Mouse (Mus musculus) thymus, postnatal 25 days (tissue): ENCODE measurements around the gene Prkar2b.

ENCODE experiments used
- DNase-seq: peaks from one replicate; pipeline ENCODE4 v3.0.0; 2022

The Prkar2b gene

DNA sequence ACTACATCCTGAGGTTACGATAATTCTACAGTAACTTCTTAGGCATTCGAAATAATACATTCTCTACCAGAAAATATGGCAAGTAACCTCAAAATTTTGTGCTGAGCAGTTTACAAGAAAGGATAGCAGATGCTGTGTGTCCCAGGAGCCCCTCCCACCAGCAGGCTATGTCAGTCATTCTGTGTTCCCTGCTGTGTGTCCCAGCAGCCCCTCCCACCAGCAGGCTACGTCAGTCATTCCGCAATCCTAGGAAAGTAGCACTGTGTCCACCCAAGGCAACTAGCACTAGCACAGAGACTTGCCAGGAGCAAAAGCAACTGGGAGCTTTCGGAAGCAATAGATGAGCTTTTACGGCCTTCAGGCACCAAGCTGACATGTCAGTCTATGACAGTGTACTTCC, 97.0 kb downstream of the Prkar2b start:
- no peak for DNase-seq

DNA sequence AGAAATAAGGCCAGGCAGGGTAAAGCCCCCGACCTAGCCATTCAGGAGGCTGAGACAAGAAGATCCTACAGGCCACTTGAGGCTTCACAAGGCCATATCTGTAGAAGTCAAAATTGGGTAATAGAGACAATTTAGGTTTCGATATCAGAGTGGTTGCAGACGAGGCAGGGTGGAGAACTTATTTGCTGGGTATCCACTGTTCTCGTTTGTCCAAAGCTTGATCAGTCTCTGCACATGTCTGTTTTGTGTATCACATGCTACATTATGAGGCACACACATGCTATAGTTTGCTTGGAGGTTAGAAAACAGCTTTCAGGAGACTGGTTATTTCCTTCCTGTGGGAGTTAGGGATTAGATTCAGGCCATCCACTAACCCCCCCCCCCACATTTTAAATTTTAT, 105.3 kb downstream of the Prkar2b start:
- no peak for DNase-seq

DNA sequence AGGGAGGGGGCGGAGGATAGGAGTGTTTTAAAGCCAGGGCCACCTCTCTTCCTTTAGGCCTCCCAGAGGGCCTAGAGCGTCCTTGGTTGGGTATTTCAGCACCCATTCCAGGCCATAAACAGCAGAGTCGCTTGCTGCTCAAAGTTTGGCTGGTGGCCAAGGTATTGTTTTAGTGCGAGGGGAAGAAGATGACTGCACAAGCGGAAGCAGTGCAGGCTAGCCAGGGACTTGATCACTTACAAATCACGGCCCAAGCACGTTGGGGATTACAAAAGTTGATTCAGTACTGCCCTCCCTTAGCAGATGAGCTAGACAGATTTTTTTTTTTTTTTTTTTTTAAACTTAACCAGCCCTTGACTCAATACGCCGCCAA, 110.5 kb downstream of the Prkar2b start:
- DNase-seq, result no peak

DNA sequence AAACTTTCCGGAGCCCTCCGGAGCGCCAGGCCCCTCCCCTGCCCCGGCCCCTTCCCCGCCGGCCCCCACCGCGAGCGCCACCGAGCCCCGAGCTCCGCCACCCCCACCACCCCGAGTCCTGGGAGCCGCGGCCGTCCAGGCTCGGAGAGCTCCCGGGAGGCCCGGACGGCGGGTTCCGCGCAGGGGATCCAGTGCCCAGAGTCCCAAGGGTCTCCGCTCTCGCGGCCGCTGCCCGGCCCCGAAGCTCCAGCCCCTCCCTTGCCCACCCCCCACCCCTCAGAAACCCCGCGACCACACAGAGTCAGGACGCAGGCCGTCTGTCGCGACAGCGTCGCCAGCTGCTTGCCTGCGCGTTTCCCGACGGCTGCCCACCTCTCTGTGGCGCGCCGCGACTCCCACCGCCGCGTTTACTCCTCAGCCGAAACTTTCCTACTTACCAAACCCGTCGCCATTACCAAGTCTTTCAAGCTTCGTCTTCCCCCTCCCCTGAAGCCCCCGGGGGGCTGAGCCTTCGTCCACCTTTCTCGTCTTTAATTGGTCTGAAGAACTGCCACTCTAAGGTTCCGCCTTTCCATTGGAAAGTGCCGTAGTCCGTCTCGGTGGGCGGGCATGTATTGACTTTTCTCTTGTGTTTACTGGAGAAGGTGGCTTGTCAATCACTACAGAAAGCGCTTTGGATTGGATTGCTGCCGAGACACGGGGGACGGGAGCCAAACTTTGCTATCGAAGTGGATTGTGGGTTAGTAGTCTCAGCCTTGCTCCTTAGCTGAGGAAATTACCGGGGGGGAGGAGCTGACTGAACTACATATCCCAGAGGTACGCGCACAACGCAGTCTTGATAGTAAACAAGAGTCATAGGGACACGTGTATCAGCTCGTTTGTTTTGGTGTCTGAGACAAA, 111.1 kb downstream of the Prkar2b start, which contains the start of gene Hbp1:
Hbp1 (minus strand) TSS at position 777 of the 900 bp plus-strand sequence.
- peak; percentile 97 for DNase-seq

DNA sequence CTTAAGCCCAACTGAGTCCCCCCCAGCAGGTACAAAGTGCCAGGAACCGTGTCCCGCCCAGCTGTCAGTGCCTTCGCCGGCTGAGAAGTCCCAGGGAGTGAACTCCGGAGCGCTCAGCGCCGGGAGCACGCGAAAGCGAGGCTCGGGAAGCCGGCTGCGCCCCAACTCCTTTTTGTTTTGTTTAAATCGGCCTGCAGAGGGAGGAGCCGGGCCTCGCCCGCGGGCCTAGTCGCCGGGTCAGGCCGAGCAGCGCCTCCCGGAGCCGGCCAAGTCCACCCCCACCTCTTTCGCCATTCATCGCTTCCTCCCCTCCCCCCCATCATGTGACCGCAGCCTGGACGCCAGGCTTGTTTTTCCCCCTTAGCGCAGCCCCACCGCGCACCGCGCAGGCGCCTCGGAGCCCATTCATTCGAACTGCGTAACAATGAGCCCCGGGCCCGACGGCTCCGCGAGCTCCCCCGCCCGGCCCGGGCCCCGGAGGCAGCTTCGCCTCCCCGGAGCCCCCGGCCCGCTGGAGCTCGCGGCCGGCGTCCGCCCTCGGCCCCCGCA, 111.8 kb downstream of the Prkar2b start:
- DNase-seq, result peak; percentile 73

DNA sequence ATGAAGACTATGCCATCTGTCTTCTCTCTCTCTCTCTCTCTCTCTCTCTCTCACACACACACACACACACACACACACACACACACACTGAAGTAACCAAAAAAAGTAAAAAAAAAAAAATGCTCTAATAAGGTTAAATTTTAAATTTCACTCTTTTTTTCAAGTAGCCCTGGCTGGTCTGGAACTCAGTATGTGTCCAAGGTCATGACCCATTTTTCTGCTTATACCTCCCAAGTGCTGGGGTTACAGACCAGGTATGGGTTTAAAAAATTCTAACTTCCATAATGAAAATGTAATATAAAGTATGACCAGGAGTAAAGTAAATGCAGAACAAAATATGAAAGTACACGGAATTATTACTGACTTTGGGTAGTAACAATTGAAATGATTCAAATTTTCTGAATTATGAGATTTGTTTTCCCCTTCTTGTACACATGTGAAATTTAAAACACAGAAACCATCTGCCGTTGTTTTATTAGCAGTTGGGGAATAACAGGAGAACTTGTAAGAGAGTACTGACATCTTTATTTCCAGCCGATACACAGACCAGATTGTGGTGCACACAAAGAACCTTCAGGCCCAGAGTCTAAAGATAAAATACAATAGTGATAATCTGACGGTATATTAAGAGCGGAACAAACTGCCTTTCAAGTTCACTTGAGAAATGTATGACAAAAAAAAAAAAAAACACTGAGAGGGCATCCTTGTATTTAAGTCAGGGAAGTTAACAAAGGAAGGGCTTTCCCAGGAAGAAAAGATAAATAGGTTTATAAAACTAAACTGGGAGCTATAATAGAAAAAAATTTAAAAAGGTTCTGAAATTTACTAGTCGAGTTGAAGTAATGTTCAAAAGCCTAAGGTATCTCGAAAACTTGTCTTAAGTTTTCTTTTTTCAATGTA, 112.7 kb downstream of the Prkar2b start:
- DNase-seq, result no peak

DNA sequence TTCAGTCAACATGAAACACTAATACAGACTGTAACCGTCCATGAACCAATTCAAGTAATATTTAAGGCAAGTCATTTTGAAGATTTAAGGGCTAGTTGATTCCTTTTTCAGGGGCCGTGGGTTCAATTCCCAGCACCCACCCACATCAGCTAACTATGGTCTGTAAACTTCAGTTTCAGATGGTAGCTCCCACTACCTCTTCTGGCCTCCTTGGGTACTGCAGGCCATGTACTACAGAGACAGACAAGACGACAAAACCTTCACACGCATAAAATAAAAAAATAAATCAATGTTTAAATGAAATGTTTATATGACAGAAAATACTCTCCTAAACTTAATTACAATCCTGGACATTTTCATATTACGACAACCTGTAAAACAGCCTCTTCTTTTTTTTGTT, 113.6 kb downstream of the Prkar2b start:
- peak; percentile 55 for DNase-seq

DNA sequence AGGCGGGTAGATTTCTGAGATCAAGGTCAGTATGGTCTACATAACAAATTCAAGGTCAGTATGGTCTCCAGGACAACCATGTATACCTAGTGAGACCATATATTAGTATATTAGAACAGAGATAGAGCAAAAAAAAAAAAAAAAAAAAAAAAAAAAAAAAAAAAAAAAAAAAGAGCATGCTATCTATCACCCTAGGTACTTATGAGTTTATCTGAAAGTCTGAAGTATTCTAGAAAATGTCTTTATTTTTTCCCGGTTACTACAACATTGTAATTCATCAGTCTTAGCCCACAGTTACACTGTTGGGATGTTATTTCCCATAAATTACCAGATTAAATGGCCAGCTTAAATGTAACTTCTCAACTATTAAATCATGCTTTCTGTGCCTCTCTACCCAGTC, 116.7 kb downstream of the Prkar2b start:
- no peak for DNase-seq

DNA sequence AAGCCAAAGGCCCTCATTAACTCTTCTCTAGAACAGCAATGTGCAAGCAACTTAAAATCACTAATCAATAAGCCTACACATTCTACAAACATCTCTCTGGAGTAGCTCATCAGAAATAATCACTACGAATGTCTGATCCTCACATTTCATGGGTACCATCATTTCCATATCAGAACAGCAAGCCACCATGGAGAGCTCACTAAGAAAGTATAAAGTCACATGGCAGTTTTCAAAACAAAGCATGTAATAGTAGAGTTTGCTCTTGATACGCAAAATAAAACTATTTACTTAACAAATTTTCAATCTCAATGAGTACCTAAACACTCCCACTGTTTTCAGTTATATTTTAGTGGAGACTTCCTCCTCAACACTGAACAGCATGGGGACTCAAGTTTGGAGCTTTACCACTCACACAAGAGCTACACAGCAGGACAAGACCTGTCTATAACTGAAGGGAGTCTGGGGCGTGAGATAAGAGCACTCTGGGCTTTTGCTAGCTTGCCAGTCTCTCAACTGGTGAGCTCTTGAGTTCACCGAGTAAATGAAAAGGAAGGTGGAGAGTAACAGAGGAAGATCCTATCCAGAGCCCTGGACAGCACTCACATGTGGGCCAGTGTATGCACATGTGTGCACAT, 118.0 kb downstream of the Prkar2b start:
- DNase-seq, result no peak

DNA sequence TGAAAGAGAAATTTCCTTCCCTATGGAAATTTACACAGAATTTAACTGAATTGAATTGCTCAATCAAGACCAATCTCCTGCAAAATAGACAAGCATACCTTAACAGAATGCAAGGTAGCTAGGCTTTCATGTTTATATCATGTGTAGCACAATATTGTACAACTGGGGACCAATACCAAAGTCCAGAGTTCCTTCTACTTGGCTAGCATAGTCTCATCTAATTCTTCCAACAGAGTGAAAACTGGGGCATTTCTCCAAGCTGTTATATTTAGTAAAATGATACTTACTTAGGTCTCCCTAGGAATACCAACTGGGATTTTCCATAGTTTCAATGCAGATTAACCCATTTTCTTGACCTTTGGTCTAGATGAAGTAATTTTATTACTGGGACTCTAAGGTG, 122.1 kb downstream of the Prkar2b start:
- DNase-seq, result no peak

DNA sequence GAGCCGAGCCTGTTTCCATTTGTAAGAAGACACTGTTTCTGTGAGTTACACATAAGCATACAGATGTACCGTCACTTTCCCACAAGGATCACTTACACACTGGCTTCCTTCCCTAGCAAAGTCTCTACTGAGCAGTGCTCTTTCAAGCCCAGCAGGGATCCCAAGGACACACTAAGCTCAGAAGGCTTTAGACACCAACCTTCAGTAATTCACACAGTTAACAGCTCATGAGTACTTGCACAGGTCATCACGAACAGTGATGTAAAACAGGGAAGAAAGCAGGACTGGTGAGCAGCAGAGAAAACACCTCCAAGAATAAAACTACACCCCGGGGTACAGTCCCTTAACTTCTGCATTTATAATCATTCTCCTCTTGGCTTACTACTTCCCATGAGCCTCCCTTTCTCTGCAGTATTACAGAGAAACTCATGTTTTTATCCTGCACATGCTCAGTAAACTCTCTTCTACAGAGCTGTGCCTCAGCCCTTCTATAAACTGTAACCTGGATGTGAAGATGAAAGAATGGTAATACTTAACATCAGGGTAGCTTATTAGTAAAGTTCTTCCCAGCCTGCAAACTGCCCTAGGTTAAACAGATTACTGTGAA, 122.6 kb downstream of the Prkar2b start:
- DNase-seq, result no peak

DNA sequence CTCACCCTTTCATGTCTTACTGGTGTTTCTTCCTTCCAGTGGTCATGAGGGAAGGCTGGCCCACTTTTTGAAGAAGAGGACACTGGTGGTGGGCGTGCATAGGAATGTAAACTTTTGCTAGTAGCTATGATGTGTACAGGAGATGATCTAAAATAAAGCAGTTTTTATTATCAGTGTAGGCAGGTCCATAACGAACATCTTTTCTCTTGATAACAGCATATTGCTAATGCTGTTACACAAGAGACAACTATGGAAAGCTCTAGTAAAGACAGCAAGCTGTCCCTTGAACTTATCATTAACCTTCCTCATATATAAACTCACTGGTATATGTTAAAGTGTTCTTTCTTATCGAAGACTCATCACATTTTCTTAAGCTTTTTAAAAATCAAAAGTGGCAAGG, 123.5 kb downstream of the Prkar2b start:
- DNase-seq, result no peak

DNA sequence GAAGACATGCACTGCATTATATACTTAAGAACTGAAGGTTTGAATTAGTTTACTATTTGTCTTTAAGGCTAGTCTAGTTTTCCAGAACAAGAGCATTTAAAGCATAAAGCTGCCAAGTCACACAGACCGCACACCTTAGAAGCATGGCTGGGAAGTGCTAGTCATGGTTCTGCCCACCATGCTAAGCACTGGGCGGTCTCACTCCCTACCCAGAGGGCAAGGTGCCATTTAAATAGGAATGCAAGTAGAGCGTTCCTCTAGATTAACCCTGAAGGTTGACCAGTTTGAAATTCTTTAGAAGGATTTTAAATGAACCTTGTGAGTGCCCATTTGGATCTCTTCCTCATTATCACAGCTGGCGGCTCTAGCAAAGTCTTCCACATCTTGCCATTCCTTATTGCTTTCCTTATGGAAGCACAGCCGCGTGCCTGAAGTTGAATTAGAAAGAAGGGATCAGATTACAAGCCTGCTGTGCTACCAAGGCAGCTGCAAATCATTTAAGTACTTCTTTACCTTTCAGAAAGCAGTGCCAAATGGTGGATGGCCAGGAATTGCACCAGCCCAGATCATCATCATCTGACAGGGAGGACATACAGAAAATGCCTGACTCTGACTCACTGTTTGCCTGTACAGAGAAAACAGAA, 124.3 kb downstream of the Prkar2b start:
- DNase-seq, result no peak

DNA sequence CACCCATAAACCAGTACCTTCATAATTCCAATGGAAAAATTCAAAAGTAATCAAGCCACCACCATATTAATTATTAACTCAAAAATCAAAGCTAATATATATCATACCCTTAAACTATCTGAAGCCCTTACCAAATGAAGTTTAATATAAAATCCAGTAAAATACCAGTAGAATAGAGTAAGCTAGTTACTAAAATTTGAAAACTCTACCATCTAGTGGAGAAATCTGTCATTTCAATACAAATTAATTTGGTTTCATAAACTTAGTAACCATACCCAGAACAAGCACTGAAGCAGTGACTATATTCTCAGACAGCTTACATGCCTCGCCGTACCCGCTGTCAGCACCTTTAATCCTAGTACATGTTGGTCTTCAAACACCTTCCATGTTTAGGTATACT, 129.3 kb downstream of the Prkar2b start:
- DNase-seq, result no peak

DNA sequence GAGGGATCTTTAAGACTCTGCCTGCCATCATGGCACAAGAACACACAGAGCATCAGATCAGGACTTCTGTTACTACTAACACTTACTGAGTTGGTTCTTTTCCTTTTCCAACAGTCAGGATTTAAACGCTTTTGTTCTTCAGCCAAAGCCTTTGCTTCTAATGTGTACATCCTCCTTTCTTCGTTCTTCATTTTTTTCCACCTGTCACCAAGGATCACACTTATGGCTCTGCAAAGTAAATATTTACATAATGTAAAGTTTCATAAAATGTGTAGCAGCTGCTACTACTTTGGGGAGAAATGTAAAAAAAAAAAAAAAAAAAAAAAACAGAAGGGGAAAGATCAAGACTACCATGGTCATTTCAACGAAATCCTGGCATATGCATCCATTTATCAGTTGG, 132.6 kb downstream of the Prkar2b start:
- no peak for DNase-seq

DNA sequence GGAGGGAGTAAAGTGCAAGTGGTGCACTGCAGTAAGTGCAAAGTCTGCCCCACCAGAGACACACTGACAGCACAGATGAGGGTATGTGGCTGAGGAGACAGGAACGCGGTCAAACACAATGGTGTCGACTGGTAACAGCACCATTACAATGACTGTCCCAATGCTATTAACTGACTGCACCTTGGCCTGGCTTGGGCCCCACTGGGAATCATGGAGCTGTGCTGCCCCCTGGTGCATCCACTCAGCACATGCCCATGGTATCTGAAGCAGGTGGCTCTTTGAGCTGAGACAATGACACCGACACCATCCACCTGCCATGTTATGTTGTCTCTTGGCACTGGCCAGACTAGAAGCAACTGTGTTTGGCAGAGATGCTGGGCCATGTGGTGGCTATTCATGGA, 134.4 kb downstream of the Prkar2b start:
- DNase-seq, result peak; percentile 51

DNA sequence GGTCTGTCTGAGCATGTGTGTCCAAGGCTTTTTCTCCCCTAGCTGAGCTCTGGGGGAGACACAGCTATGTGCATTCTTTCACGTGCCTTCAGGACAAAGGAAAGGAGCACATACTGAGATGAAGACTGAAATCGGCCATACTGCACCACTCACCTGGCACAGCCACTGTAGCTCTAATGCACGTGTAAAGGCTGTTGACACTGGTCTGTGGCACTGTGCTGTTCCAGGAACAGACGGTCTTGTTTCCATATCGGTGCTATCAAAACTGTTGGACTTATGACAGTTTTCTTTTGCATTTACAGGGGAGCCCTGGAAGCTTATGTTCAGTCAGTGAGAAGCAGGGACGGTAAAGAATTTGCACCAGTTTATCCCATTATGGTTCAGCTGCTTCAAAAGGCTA, 135.8 kb downstream of the Prkar2b start:
- DNase-seq, result no peak

DNA sequence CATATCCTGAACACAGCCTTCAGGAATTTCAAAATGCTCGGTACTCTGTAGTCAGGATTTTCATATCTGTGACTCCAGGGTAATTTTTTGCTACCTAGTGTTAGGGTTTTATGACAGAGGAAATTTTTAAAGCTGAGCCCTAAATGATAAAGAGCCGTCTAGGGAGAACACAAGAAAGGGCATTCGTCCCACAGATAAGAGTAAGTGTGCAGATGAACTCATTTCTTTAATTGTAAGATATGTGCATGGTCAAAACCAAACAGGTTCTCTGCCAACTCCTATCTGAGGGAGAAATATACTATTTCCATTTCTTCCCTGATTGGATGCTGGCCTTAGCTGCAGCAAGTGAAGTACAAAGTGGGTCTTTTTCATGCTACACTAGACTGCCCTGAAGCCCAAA, 137.0 kb downstream of the Prkar2b start:
- DNase-seq, result no peak

DNA sequence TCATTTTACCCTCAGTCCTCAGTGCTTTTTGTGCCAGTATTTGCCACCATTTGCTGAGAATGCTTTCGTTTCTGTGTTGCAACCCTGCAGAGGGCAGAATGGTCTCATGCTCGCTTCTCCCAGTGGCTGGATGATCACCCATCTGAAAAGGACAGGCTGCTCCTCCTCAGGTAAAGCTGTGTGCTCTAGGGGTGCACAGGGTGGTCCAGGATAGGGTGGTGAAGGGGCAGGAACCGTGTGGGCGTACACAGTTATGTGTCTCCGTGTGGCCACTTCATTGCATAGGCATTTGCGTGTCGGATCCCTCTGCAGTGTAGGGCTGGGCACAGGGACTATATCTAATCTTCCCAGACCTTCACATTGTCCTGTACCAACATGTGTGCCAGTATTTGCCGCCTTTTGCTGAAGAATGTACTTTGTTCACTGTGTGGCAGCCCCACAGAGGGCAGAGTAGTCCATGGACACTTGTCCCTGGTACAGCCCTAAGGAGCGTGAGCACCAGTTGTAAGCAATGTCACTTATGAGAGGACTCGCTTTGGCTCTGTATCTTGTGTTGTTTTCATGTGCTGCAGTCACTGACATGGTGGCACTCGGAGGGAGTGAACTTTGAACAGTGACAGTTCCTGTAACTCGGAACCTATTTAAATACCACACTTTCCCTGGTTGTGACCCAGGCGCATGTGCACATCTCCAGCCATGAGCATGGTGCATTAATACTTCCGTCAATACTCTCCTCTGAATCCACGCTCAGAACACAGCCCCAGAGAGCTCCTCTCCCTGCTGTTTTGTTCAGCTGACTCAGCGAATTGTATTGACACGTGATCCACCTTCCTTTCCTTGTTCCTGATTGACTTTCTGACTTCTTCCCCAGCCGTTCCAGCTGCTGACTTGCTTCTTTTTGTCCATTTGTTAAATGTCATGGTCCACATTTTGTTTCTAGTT, 140.4 kb downstream of the Prkar2b start:
- DNase-seq, result no peak

DNA sequence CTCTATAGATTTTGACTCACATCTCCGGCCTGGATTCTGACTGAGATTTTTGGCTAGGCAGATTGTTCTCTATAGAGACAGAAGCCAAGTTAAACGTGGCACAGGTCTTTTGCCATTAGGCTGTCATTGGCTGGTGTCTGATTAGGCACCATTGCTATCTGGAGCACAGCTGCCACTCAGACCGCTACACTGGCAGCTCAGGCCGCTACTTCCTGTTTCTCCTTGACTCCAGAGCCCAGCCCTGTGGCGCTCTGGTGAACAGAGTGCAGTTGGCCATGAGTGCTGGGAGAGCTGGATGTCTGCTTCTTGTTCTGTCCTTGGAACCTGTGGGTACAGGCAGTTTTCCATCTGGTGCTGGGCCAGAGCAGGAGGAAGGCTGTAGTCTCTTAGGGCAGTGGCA, 143.9 kb downstream of the Prkar2b start:
- no peak for DNase-seq

DNA sequence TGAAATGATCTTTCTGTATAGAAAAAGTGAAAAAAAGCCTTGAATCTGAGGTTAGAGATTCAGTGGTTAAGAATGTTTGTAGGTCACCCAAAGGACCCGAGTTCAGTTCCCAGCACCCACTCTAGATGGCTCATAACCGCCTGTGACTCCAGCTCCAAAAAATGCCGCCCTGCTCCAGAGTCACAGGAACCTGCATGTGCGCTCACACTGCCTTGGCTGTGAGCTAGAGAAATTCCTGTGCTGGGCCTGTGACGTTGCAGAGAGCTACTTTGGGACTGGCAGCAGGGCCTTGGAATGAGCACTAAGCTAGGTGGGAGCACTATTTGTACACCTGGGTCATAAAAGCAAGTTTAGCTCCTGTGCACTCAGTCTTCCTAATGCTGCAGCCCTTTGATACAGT, 144.4 kb downstream of the Prkar2b start:
- no peak for DNase-seq
